Mouse (Mus musculus) left cerebral cortex, adult 9 months (tissue): ENCODE measurements at regions not wholly inside any gene's neighbourhood (a gene's known extent, or its start where the extent isn't known, plus 50 kb on each side); places are given as distances from the start of the nearest gene placed in this dataset.

Experiments used
- DNase-seq, 2 experiments: peaks; one replicate each; pipeline ENCODE4 v3.0.0; 2022; ENCODE audit warnings: low spot score in 2 of 2

GRCm38 (mm10) chr4:47724331-47725004, 250.0 kb downstream of the Sec61b start:
- DNase-seq: no peak

GRCm38 (mm10) chr4:47725005-47725340, 250.5 kb downstream of the Sec61b start:
- no peak for DNase-seq

- no peak for DNase-seq
Measured at GRCm38 (mm10) chr4:47746498-47747190, 272.2 kb downstream of the Sec61b start.

GRCm38 (mm10) chr4:47772230-47772920, 272.6 kb upstream of the Nr4a3 start:
- peak in 1 of 2 experiments; percentile 9 for DNase-seq

GRCm38 (mm10) chr4:47774664-47775063, 270.3 kb upstream of the Nr4a3 start:
- no peak for DNase-seq

GRCm38 (mm10) chr4:47781039-47781438, 263.9 kb upstream of the Nr4a3 start:
- DNase-seq: no peak

- DNase-seq: peak in 1 of 2 experiments; percentile 42
Measured at GRCm38 (mm10) chr4:47796977-47797376, 248.0 kb upstream of the Nr4a3 start.

GRCm38 (mm10) chr4:47799165-47799564, 245.8 kb upstream of the Nr4a3 start:
- DNase-seq: no peak

GRCm38 (mm10) chr4:47803111-47803510, 241.8 kb upstream of the Nr4a3 start:
- DNase-seq: no peak

GRCm38 (mm10) chr4:47807877-47808276, 237.1 kb upstream of the Nr4a3 start:
- DNase-seq: no peak

- DNase-seq: peak in 1 of 2 experiments; percentile 19
Measured at GRCm38 (mm10) chr4:47814030-47814429, 230.9 kb upstream of the Nr4a3 start.

- peak in 1 of 2 experiments; percentile 76 for DNase-seq
Measured at GRCm38 (mm10) chr4:47818371-47819159, 226.4 kb upstream of the Nr4a3 start.

- DNase-seq: peak; percentile 25 to 40
Measured at GRCm38 (mm10) chr4:47820562-47820961, 224.4 kb upstream of the Nr4a3 start.

- no peak for DNase-seq
Measured at GRCm38 (mm10) chr4:47823299-47823698, 221.7 kb upstream of the Nr4a3 start.

- DNase-seq: peak in 1 of 2 experiments; percentile 12
Measured at GRCm38 (mm10) chr4:47824083-47824482, 220.9 kb upstream of the Nr4a3 start.

- no peak for DNase-seq
Measured at GRCm38 (mm10) chr4:47832905-47833304, 212.0 kb upstream of the Nr4a3 start.

GRCm38 (mm10) chr4:47838411-47838810, 206.5 kb upstream of the Nr4a3 start:
- no peak for DNase-seq

- no peak for DNase-seq
Measured at GRCm38 (mm10) chr4:47842128-47842656, 202.8 kb upstream of the Nr4a3 start.

- DNase-seq: no peak
Measured at GRCm38 (mm10) chr4:47845239-47845638, 199.7 kb upstream of the Nr4a3 start.

- DNase-seq: no peak
Measured at GRCm38 (mm10) chr4:47846389-47847318, 198.3 kb upstream of the Nr4a3 start.

GRCm38 (mm10) chr4:47861151-47861550, 183.8 kb upstream of the Nr4a3 start:
- no peak for DNase-seq
